Mouse (Mus musculus) effector memory CD4-positive, alpha-beta T cell, adult 7 months (primary cell): ENCODE results near the gene Bag1. TPM values are rescaled to one million over a fixed set of nuclear protein-coding genes. Genes with fewer than 3 reads are reported as not detected.

Source experiments
- polyA plus RNA-seq: library from polyadenylated mRNA; unstranded; fragments of 100-300 nt; shearing (Covaris generic); gene quantifications from one replicate; pipeline ENCODE4 v1.2.1, GENCODE M21; 2017

Bag1 gene
- polyA plus RNA-seq = 166 TPM

GRCm38 (mm10) chr4:40948160-40948708, at the start of gene Bag1, which contains the start of gene Chmp5:
Gene Bag1 (minus strand): TSS chr4:40948294.
Gene Chmp5 (plus strand): TSS chr4:40948407.

GRCm38 (mm10) chr4:40970842-40971701, 23.0 kb upstream of the Bag1 start, which contains the start of gene Nfx1:
Gene Nfx1 (plus strand): TSS chr4:40970906.

GRCm38 (mm10) chr4:40919785-40920184, 28.3 kb downstream of the Bag1 start, which contains the start of gene Spink4:
Gene Spink4 (plus strand): TSS chr4:40920052.

Other genes starting within 250 kb of the Bag1 start
- gene Aptx, start 245.1 kb downstream of the Bag1 start, polyA plus RNA-seq = 32.8 TPM
- gene Dnaja1, start 226.1 kb downstream of the Bag1 start, polyA plus RNA-seq = 695 TPM
- 91.2 TPM for gene Smu1, start 190.4 kb downstream of the Bag1 start, polyA plus RNA-seq
- 105 TPM for gene B4galt1, start 94.3 kb downstream of the Bag1 start, polyA plus RNA-seq
- not detected for gene Spink4, start 28.2 kb downstream of the Bag1 start, polyA plus RNA-seq
- 53.3 TPM for gene Chmp5, start 113 bp upstream of the Bag1 start, polyA plus RNA-seq
- gene Nfx1, start 22.6 kb upstream of the Bag1 start, polyA plus RNA-seq = 103 TPM
- gene Aqp7, start 99.8 kb upstream of the Bag1 start, polyA plus RNA-seq = not detected
- gene Aqp3, start 149.9 kb upstream of the Bag1 start, polyA plus RNA-seq = 12.1 TPM
- 34.6 TPM for gene Nol6, start 176.2 kb upstream of the Bag1 start, polyA plus RNA-seq
- 56.6 TPM for gene Ube2r2, start 187.4 kb upstream of the Bag1 start, polyA plus RNA-seq